Mouse (Mus musculus): Measurements from ENCODE around the gene Fam107b. TPM values are rescaled to one million over a fixed set of nuclear protein-coding genes. Genes with fewer than 3 reads are reported as not detected.

Fam107b gene
- polyA plus RNA-seq, 1 experiment from 2014 or later = 98.3 TPM

GRCm38 (mm10) chr2:3608868-3609854 is 38.9 kb downstream of the Fam107b start:
- no peak for DNase-seq (ENCODE audit: low spot score)

DNA sequence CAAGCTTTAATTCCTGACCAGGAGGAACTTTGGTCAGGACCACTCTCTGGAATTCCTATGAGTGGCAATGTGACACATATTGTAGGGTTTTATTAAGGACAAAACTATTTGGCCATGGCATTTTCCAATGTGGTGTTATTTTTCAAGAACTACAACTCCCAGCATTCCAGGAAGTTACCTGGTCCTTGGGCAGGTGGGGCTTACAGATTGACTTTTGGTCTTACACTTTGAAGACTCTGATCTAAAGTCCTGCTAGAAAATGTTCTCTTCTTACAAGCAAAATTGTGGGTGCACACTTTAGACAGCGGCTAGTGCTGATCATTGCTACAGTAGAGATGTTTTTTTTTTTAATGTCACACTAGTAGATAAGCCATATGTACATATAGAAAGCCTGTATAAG is 48.2 kb downstream of the Fam107b start:
- DNase-seq (ENCODE audit: low spot score) = no peak

DNA sequence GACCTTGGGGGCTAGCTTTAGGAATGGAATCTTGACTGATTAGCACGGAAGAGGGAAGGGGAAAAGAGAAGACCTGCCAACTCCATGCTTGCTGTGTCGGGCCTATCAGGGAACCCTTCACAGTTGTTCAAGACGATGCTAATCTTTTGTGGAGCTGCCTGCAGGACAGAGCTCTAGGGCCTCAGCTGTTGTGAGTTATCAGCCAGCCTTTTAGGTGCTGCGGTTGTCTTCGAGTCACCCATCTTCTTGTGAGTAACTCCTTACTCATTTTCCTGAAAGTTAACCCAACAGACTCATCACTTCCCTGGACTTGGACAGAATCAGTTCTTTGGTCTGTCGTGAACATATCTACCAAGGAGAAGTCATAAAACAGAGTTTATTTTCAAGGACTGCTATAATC is 51.3 kb downstream of the Fam107b start:
- no peak for DNase-seq (ENCODE audit: low spot score)

DNA sequence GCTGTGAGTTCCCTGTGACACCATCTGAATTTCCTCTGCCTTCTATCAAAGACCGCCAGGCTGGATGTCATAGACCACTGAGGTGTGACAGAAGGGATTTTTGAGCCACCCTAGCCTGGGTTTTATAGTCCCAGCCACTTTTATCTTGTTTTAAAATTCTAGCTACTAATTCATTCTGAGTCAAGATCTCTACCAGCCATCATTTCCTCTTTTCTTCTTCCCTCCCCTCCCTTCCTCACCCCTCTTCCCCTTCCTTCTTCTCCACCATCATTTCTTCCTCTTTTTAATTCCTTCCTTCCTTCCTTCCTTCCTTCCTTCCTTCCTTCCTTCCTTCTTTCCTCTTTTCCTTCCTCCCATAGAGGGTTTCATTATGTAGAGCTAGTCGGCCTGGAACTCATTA is 51.9 kb downstream of the Fam107b start:
- no peak for DNase-seq (ENCODE audit: low spot score)

GRCm38 (mm10) chr2:3623207-3623980 is 53.1 kb downstream of the Fam107b start:
- DNase-seq (ENCODE audit: low spot score) = no peak

- DNase-seq (ENCODE audit: low spot score) = no peak
Observed at GRCm38 (mm10) chr2:3623981-3624584, 53.8 kb downstream of the Fam107b start.

DNA sequence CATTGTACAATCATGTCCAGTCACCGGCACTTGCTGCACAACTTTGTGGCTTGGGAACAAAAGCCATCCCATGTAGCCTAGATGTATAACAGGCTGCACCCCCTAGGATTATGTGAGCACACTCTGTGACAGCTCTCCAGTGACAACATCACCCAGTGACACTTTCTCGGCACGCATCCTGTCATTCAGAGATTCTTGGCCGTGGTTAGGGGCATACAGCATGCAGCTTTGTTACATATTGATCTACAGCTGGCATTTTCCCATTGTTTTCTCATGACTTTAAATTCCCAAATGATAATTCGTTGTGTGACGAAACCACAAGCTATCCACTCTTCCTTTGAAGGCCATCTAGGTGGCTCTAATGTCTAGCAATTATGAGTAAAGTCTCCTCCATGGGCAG is 58.8 kb downstream of the Fam107b start:
- no peak for DNase-seq (ENCODE audit: low spot score)

DNA sequence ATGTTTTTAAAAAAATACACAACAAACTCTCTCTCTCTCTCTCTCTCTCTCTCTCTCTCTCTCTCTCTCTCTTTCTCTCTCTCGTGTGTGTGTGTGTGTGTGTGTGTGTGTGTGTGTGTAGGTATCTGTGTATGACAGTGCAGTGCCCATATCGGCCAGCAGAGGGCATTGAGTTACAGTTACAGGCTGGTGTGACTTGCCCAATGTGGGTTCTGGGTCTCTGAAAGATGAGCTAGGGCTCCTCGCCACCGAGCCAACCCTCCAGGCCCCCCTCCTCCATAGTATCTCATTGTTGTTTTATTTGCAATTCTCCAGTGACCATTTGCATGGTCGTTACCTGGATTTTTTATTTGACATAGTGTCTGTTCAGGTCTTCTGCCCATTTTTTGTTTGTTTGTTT is 59.5 kb downstream of the Fam107b start:
- DNase-seq (ENCODE audit: low spot score) = peak; percentile 29

DNA sequence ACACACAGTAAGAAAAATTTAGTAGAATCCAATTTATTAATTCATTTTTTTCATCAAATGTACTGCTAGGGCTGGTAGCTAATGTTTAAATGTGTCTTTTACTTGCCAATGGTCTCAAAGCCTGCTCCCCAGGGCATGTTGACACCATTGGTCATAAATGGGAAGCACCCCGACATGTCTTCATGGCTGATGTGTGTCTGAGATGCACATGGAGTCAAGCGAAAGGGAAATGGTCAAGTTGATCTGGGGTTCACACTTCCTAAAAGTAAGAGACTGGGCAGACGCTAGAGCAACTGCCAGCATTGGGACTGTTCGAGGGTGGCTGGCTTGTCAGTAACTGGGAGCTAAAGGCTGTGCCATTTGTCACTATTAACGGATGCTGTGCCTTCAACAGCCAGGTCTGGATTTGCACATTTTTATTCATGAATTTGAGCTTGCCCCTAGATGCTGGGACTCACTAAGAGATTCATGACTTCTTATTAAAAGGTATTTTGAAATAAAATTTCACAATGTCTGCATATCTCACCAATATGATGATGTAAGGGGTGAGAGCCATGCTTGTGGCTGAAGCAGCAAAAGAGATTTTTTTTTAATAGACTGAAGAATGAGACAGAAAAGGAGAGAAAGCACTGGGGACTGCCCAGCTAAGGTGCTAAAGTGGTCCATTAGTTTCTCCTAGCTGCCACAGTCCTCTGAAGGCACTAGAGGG is 60.6 kb downstream of the Fam107b start:
- DNase-seq (ENCODE audit: low spot score) = no peak

DNA sequence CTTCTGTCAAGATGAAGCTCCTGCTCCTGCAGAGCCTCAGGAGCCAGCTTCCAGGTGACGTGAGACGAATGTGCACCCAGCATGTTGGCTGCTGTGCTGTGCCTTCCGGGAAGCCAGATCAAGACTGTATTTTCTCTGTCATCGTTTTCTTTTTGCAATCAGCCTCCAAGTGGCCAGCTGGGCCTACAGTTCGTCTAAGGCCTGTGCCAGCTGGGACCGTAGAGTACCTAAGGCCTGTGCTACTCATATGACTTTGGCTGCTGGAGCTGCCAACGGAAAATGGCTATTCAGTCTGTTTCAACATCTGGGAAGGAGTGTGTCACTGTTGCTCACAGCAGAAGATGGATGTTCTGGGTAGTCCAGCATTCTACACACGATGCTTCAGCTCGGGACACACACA is 62.8 kb downstream of the Fam107b start:
- DNase-seq (ENCODE audit: low spot score) = no peak

DNA sequence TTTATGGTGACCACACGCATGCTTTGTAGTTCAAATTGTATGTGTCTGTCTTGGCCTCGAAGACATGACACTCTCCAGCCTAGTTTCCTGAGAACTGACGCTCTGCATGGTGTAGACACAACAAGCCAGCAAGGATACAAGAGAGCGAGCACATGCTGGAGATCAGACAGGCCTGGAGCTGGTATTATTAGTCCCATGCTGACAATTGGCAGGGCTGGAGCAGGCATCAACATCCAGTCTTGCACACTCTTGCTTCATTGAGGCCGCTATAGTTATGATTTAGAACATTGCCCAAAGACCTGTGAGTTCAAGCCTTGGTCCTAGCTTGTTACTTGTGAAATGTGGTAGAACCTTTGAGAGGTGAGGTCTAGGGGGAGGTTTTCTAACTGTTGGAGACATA is 66.5 kb downstream of the Fam107b start:
- no peak for DNase-seq (ENCODE audit: low spot score)

DNA sequence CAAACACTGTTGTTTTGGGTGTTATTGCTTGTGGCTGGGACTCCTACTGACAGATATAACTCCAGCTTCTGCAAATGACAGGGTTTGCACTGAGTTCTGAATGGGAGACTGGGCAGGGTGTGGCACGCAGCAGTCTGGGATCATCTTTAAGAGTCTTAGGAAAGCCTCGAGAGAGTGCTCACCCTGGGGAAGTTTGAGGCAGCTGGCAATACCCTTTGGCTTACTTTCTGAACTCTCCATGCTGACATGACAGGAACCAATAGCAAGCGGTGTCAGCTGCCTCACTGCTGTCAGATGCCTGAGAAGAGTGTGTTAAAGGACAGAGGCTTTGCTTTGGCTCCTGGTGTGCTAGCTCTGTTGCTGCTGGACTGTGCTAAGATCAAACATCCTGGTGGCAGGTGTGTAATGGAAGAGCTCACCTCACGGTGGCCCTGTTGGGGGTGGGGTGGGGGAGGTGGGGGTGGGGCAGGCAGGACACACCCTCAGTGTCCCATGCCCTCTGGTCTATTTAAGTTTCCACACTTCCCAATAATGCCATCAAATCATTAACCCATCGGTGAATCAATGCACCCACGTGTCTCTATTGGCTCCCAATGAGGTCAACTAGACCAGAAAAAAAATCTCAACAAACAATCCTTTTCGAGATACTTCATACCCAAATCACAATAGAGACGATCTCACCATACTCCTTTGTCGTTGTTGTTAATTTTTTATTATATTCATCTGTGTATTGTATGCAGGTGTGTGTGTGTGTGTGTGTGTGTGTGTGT is 70.9 kb downstream of the Fam107b start:
- DNase-seq (ENCODE audit: low spot score) = no peak

GRCm38 (mm10) chr2:3642949-3643348 is 72.7 kb downstream of the Fam107b start:
- DNase-seq (ENCODE audit: low spot score) = no peak

DNA sequence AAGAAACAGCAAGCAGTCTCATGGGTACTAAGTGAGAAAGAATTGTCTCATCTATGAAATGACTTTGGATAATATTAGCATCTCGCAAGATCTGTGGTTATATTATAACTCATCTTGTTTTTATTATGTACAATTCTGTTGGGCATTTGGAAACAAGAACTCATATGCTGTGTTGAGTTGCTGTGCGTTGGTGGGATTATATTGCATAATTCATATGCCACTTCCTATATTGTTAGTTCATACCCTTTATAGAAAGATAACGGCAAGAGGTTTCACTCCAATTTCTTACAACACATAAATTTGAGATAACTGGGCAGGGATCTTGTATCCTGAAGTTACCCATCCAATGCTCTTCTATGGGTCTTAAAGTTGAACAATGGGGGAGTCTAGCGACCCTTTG is 75.5 kb downstream of the Fam107b start:
- no peak for DNase-seq (ENCODE audit: low spot score)

DNA sequence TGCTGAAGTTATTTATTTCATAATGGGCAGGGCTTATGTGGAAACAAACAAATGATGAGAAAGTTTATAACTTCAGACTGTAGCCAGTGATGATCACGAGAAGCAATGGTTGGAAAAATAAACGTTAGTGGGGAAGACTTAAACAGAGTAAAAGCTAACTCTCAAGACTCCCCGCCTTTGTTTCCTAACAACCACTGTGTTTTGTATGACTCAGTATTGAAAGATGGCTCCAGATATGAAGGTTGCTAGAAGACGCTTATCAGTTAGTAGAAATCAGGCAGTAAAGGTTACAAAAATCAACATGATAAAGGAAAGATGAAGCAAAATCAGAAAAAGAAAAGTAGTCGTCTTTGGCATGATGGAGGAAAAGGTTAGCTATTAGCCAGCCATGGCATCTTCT is 78.9 kb downstream of the Fam107b start:
- DNase-seq (ENCODE audit: low spot score) = no peak

DNA sequence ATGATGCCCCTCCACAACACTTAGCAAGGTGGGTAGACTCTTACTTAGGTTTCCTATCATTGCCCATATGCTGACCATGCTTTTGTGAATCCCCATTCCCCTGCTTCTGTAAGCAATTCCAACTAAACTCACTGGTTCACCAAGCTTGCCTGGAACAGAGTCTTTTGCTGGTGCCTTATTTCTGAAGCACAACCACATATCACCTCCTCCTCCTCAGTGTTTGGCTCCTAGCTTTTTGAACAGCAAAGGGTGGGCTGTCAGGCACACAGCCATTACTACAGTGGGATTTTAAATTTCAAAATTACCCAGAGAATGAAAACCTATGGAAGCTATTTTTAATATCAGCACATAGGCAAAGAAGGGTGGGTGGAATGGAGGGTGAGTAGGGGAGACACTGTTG is 84.3 kb downstream of the Fam107b start:
- DNase-seq (ENCODE audit: low spot score) = no peak

DNA sequence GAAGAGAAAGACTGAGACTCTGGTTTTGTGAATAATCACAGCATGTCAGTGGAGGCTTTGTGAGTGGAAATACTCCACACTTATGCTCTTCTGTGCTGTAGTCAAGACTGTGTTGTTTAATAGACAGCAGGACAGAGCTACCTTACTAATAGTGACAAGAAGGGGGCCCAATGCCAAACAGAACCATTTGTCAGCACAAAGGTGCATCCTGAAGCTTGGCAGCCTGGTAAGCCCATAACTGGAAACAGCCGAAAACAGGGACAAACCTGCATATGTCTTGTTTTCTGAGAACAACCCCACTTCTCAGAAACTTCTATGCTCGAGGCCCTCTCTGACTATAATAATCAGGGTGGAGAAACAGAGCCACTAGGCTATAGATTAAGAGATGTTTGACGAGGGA is 85.8 kb downstream of the Fam107b start:
- DNase-seq (ENCODE audit: low spot score) = no peak

DNA sequence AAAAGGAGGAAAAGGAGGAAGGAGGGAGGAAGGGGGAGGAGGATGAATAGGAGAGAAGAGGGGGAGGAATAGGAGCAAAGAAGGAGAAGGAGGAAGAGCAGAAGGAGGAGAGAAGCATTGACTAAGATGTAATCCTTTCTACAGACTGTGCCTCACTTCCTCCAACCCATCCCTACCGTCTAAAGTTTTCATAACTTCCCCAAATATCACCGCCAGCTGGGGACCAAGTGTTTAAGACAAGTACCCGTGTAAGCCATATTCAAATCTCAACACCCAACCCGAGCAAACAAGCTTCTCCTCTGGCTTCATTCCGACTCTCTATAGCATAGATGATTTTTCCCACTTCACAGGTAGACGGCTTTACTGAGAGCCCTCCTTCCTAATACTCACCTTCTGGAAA is 86.5 kb downstream of the Fam107b start:
- DNase-seq (ENCODE audit: low spot score) = no peak

GRCm38 (mm10) chr2:3657376-3657775 is 87.1 kb downstream of the Fam107b start:
- no peak for DNase-seq (ENCODE audit: low spot score)

All from thymus, postnatal 0 days (tissue).